Mouse (Mus musculus) liver, postnatal 0 days (tissue): Measurements from ENCODE around the gene Gm4498. TPM values are rescaled to one million over a fixed set of nuclear protein-coding genes. Genes with fewer than 3 reads are reported as not detected.
"Not testable (repeated sequence)": the region's sequence is repeated elsewhere in the genome, so short reads cannot be mapped to it uniquely, and the experiment has no call there.

Experiments
- ATAC-seq: fragments of 200-750 bp; cut with Nextera tagmentation; 2 replicates; pipeline ENCODE4 v1.8.0; 2017; ENCODE audit warnings: mild to moderate bottlenecking, moderate library complexity
- DNase-seq: peaks from one replicate; pipeline ENCODE4 v3.0.0-alpha.2; 2016
- H3K27ac ChIP-seq: fragments of 300-500 bp; sonication (generic); 2 replicates; pipeline ENCODE4 v1.5.1; 2014; ENCODE audit warnings: antibody characterized with exemption, moderate library complexity, mild to moderate bottlenecking, low read depth
- H3K27me3 ChIP-seq: fragments of 300-500 bp; sonication (generic); 2 replicates; pipeline ENCODE4 v1.6.1; 2014; ENCODE audit warnings: low read length, control low read depth, mixed read lengths; ENCODE audit not compliant: insufficient read depth
- H3K36me3 ChIP-seq: fragments of 300-500 bp; sonication (generic); replicated peaks from 2 replicates; pipeline ENCODE4 v1.6.1; 2014; ENCODE audit warnings: mild to moderate bottlenecking, control low read depth, low read length, moderate library complexity, mixed read lengths; ENCODE audit not compliant: insufficient read depth
- H3K4me1 ChIP-seq: fragments of 300-500 bp; sonication (generic); 2 replicates; pipeline ENCODE4 v1.6.1; 2014; ENCODE audit warnings: antibody characterized with exemption, mild to moderate bottlenecking, control low read depth; ENCODE audit not compliant: insufficient read depth
- H3K4me2 ChIP-seq: fragments of 300-500 bp; sonication (generic); 2 replicates; pipeline ENCODE4 v1.6.1; 2014; ENCODE audit warnings: low read depth, mild to moderate bottlenecking, low read length, moderate library complexity, mixed read lengths
- H3K4me3 ChIP-seq: fragments of 300-500 bp; sonication (generic); 2 replicates; pipeline ENCODE4 v1.5.1; 2014; ENCODE audit warnings: low read depth, low read length
- H3K9ac ChIP-seq: fragments of 300-500 bp; sonication (generic); replicated peaks from 2 replicates; pipeline ENCODE4 v1.6.1; 2014; ENCODE audit warnings: mild to moderate bottlenecking, moderate library complexity
- H3K9me3 ChIP-seq: fragments of 300-500 bp; sonication (generic); 2 replicates; pipeline ENCODE4 v1.6.1; 2016; ENCODE audit warnings: mild to moderate bottlenecking, control low read depth, low read length, mixed read lengths
- WGBS: fragments of 180-500 bp; shearing (Covaris S2); extraction: QIAGEN DNeasy Blood & Tissue Kit; methylation state at CpG from one replicate; pipeline ENCODE4 v1.1.7; 2014; ENCODE audit not compliant: insufficient replicate concordance; 5-methylcytosine and 5-hydroxymethylcytosine counted together
- polyA plus RNA-seq: library from polyadenylated mRNA; unstranded; fragments of >200 nt; fragmentation: Nextera tagmentation; extraction: Ambion mirVana; gene quantifications from 2 replicates; pipeline ENCODE4 v1.2.1, GENCODE M21; 2015

Gene Gm4498
- polyA plus RNA-seq = not detected in 2 replicates

DNA sequence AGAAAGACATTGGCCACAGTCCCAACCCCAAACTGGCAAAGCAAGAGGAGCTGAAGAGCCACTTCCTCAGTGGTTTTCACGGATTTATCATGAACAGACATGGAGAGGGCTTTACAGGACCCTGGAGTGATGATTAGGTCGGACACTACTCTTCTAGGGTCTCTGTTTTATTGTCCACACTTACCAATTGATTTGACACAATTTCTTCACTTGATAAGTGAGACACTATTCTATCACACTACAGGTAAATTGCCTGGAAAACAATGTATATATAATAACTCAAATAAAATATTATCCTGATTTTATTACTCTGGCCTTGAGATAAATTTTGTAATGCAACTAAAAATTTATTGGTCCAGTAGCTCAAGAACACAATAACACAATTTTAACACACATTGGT lies at the start of gene Gm4498:
Gene Gm4498, minus strand, starts transcription at position 101 of the 400 bp plus-strand sequence.
- H3K9me3 ChIP-seq, H3K27ac ChIP-seq, ATAC-seq, H3K27me3 ChIP-seq, H3K4me1 ChIP-seq, H3K4me3 ChIP-seq, DNase-seq, H3K9ac ChIP-seq, H3K36me3 ChIP-seq, H3K4me2 ChIP-seq: not testable (repeated sequence)
- WGBS = no CpG with 5 or more reads among the region's 2 CpGs

DNA sequence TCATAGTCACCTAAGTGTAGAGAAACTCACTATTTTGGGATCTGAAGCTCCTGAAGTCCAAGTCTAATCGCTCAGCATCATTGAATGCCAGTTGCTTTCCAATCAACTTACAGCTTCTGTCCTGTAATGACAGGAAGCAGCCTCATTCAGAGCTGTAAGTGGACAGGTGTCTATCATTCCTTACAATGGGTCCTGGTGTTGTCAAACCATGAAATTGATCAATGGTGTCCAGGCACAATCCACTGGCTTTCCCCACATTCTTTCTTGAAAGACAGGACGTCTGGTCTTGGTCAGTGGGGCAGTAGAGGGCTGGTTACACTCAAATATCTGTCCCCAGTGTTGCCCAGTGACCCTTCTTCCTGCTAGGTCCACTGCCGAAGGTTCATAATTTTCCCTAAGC lies 29.1 kb upstream of the Gm4498 start, which contains the start of gene Gm5890:
Gene Gm5890, minus strand, starts transcription at position 101 of the 400 bp plus-strand sequence.
- not testable (repeated sequence) for H3K36me3 ChIP-seq, H3K9me3 ChIP-seq, DNase-seq, ATAC-seq, H3K4me3 ChIP-seq, H3K4me1 ChIP-seq, H3K4me2 ChIP-seq, H3K27ac ChIP-seq, H3K27me3 ChIP-seq, H3K9ac ChIP-seq
- WGBS = no CpG with 5 or more reads among the region's 3 CpGs

- not testable (repeated sequence) for H3K4me3 ChIP-seq, H3K9ac ChIP-seq, H3K9me3 ChIP-seq, H3K4me1 ChIP-seq, ATAC-seq, DNase-seq, H3K36me3 ChIP-seq, H3K27ac ChIP-seq, H3K4me2 ChIP-seq, H3K27me3 ChIP-seq
- no CpG with 5 or more reads among the region's 2 CpGs for WGBS
Observed at GRCm38 (mm10) chr7:20205507-20205906, 28.1 kb downstream of the Gm4498 start, which contains the start of gene Gm6164. Gene Gm6164 (minus strand): TSS chr7:20205607.

- H3K9me3 ChIP-seq, H3K4me2 ChIP-seq, H3K4me3 ChIP-seq, H3K27me3 ChIP-seq, DNase-seq, H3K9ac ChIP-seq, H3K27ac ChIP-seq, ATAC-seq, H3K36me3 ChIP-seq, H3K4me1 ChIP-seq: not testable (repeated sequence)
- no CpG with 5 or more reads among the region's 3 CpGs for WGBS
Observed at GRCm38 (mm10) chr7:20193410-20193809, 40.2 kb downstream of the Gm4498 start, which contains the start of gene Vmn1r95. Gene Vmn1r95 (plus strand): TSS chr7:20193710.

Other genes starting within 250 kb of the Gm4498 start
- gene Nlrp9b, start 242.4 kb downstream of the Gm4498 start, polyA plus RNA-seq = not detected in 2 replicates
- gene Vmn1r91, start 134.1 kb downstream of the Gm4498 start, polyA plus RNA-seq = not detected in 2 replicates
- not detected in 2 replicates for gene Gm16442, start 111.2 kb downstream of the Gm4498 start, polyA plus RNA-seq
- not detected in 2 replicates for gene Vmn1r93, start 94.7 kb downstream of the Gm4498 start, polyA plus RNA-seq
- not detected in 2 replicates for gene Vmn1r94, start 65.5 kb downstream of the Gm4498 start, polyA plus RNA-seq
- gene Vmn1r95, start 40.1 kb downstream of the Gm4498 start, polyA plus RNA-seq = not detected in 2 replicates
- not detected in 2 replicates for gene Gm6164, start 28.2 kb downstream of the Gm4498 start, polyA plus RNA-seq
- gene Gm5890, start 29.0 kb upstream of the Gm4498 start, polyA plus RNA-seq = not detected in 2 replicates
- gene Gm4133, start 100.2 kb upstream of the Gm4498 start, polyA plus RNA-seq = not detected in 2 replicates
- gene Gm5728, start 141.6 kb upstream of the Gm4498 start, polyA plus RNA-seq = not detected in 2 replicates
- gene Vmn1r100, start 184.1 kb upstream of the Gm4498 start, polyA plus RNA-seq = not detected in 2 replicates
- gene Vmn1r101, start 208.8 kb upstream of the Gm4498 start, polyA plus RNA-seq = not detected in 2 replicates
- not detected in 2 replicates for gene Gm10670, start 241.1 kb upstream of the Gm4498 start, polyA plus RNA-seq